Comparison of ENCODE assay signal across 15 mouse cellular contexts in genomic region chr7:16633913-16634312, GRCm38 (mm10). TPM values are rescaled to one million over a fixed set of nuclear protein-coding genes. Genes with fewer than 3 reads are reported as not detected.
DNase-seq lines count a peak whose midpoint lies in the region; ATAC-seq and TF ChIP-seq lines count a peak whose summit lies in the region.
"Not testable (repeated sequence)": the region's sequence is repeated elsewhere in the genome, so short reads cannot be mapped to it uniquely, and the experiment has no call there.
"Had no signal": no experiment of that assay in that cellular context is flagged by ENCODE, and none has a peak within 500 bp of the region (broad histone marks: within the 10 kb centered on the region; RNA-seq: fewer than 3 reads in every experiment).

No protein-coding gene starts in this region.

- not testable (repeated sequence) for H3K9ac ChIP-seq in forebrain, embryonic 12.5 days; intestine, postnatal 0 days (ENCODE audit: low read depth, low read length); liver, embryonic 14.5 days (replicated peaks)

- 0 out of 2 replicates have a peak, but pooled peaks cover 16% of the 10 kb centered on the region for H3K27me3 ChIP-seq in forebrain, embryonic 12.5 days
- H3K27me3 ChIP-seq in hindbrain, embryonic 10.5 days (ENCODE audit: insufficient read depth, poor library complexity, severe bottlenecking); intestine, postnatal 0 days (replicated peaks; ENCODE audit: control insufficient read depth, insufficient read depth, low read length); liver, embryonic 14.5 days (ENCODE audit: control insufficient read depth, insufficient read depth, low read length); midbrain, embryonic 10.5 days (ENCODE audit: low read depth, poor library complexity, severe bottlenecking); splenic B cell, adult 2 months (ENCODE audit: control insufficient read depth, insufficient read depth, low read length, poor library complexity, severe bottlenecking): not testable (repeated sequence)

- H3K4me1 ChIP-seq in forebrain, embryonic 12.5 days; hindbrain, embryonic 10.5 days (replicated peaks); intestine, postnatal 0 days (replicated peaks; ENCODE audit: control insufficient read depth, insufficient read depth, low read length); liver, embryonic 14.5 days (replicated peaks; ENCODE audit: control insufficient read depth in 2 of 2, insufficient read depth in 2 of 2, low read length in 1 of 2); midbrain, embryonic 10.5 days: not testable (repeated sequence)

- not testable (repeated sequence) for H3K36me3 ChIP-seq in forebrain, embryonic 12.5 days (replicated peaks); hindbrain, embryonic 10.5 days; intestine, postnatal 0 days (ENCODE audit: control insufficient read depth, insufficient read depth); liver, embryonic 14.5 days (replicated peaks; ENCODE audit: control insufficient read depth, insufficient read depth, low read depth); midbrain, embryonic 10.5 days; splenic B cell, adult 2 months (ENCODE audit: control insufficient read depth, insufficient read depth, low read length, poor library complexity, severe bottlenecking)

- 15% methylated on average over 10 of the region's 10 CpGs for WGBS in forebrain, embryonic 12.5 days
- WGBS in hindbrain, embryonic 10.5 days, result 16% methylated on average over 10 of the region's 10 CpGs
- WGBS in intestine, postnatal 0 days, result 9% methylated on average over 9 of the region's 10 CpGs
- WGBS in liver, embryonic 14.5 days (ENCODE audit: insufficient replicate concordance), result 4% methylated on average over 10 of the region's 10 CpGs
- 20% methylated on average over 10 of the region's 10 CpGs for WGBS in midbrain, embryonic 10.5 days

- not testable (repeated sequence) for H3K4me3 ChIP-seq in forebrain, embryonic 12.5 days (replicated peaks); hindbrain, embryonic 10.5 days; intestine, postnatal 0 days (ENCODE audit: low read depth, low read length); liver, embryonic 14.5 days (ENCODE audit: insufficient read depth in 1 of 2, low read depth in 2 of 2, low read length in 2 of 2); midbrain, embryonic 10.5 days

- H3K4me2 ChIP-seq in forebrain, embryonic 12.5 days; intestine, postnatal 0 days (replicated peaks; ENCODE audit: low read depth): not testable (repeated sequence)
- 0 out of 2 replicates have a peak overlapping the region, but pooled peaks have one; percentile 15 for H3K4me2 ChIP-seq in liver, embryonic 14.5 days (ENCODE audit: low read depth)

- 0 out of 2 replicates have a peak, but pooled peaks have one; percentile 49 for ATAC-seq in forebrain, embryonic 12.5 days (ENCODE audit: low FRiP score)
- peak; percentile 41; the same call in 1 of the 2 replicates for ATAC-seq in intestine, postnatal 0 days
- peak; percentile 45; the same call in 1 of the 2 replicates for ATAC-seq in liver, embryonic 14.5 days (ENCODE audit: insufficient read depth)

- H3K9me3 ChIP-seq in forebrain, embryonic 12.5 days; hindbrain, embryonic 10.5 days; intestine, postnatal 0 days (ENCODE audit: control insufficient read depth); liver, embryonic 14.5 days (ENCODE audit: control insufficient read depth, low read length); midbrain, embryonic 10.5 days (replicated peaks): not testable (repeated sequence)

- TF ChIP-seq EP300 in liver, embryonic 14.5 days (IDR thresholded peaks at IDR 0.05; ENCODE audit: low read depth), result not testable (repeated sequence)

- H3K27ac ChIP-seq in forebrain, embryonic 12.5 days; hindbrain, embryonic 10.5 days; intestine, postnatal 0 days (ENCODE audit: low read depth, low read length); liver, embryonic 14.5 days; midbrain, embryonic 10.5 days (replicated peaks): not testable (repeated sequence)

- DNase-seq in 416B (ENCODE audit: low read depth), result peak; percentile 56
- peak; percentile 43 for DNase-seq in embryo, embryonic 10 days (ENCODE audit: low spot score)
- DNase-seq in hindbrain, embryonic 10.5 days (ENCODE audit: low spot score), result peak; percentile 14
- DNase-seq in liver, embryonic 14.5 days (ENCODE audit: low read depth in 3 of 3, low spot score in 3 of 3), result not testable (repeated sequence)
- peak; percentile 19 for DNase-seq in midbrain, embryonic 10.5 days (ENCODE audit: low spot score)
- DNase-seq in splenic B cell, adult 2 months (ENCODE audit: low read depth, low spot score), result peak; percentile 75

- not testable (repeated sequence) for TF ChIP-seq CTCF in intestine, postnatal 0 days (IDR thresholded peaks at IDR 0.05; ENCODE audit: low read depth); liver, embryonic 14.5 days (IDR thresholded peaks at IDR 0.05; ENCODE audit: low read depth)

RNA-seq across cellular contexts. Expression of gene Arhgap35, which starts 19.1 kb away (rescaled TPM):
- polyA plus RNA-seq in forebrain, embryonic 12.5 days (2016; fragmentation: Nextera tagmentation; extraction: Ambion mirVana), result 40.8 and 47.5 TPM in 2 replicates
- polyA plus RNA-seq in hindbrain, embryonic 10.5 days (2016; fragmentation: Nextera tagmentation; extraction: Ambion mirVana), result 28.0 and 29.6 TPM in 2 replicates
- polyA plus RNA-seq in intestine, postnatal 0 days (2015; fragmentation: Nextera tagmentation; extraction: Ambion mirVana), result 3.3 and 3.4 TPM in 2 replicates
- 2.1 and 2.3 TPM in 2 replicates for polyA plus RNA-seq in liver, embryonic 14.5 days (2012; rRNA removed)
- 2.0 and 2.2 TPM in 2 replicates for polyA plus RNA-seq in liver, embryonic 14.5 days (2014; fragmentation: Nextera tagmentation; extraction: Ambion mirVana)
- 25.4 and 31.0 TPM in 2 replicates for polyA plus RNA-seq in midbrain, embryonic 10.5 days (2016; fragmentation: Nextera tagmentation; extraction: Ambion mirVana)

RNA-seq across cellular contexts. Expression of gene Ceacam15, which starts 41.6 kb away (rescaled TPM):
- not detected in 2 replicates for polyA plus RNA-seq in forebrain, embryonic 12.5 days (2016; fragmentation: Nextera tagmentation; extraction: Ambion mirVana)
- polyA plus RNA-seq in hindbrain, embryonic 10.5 days (2016; fragmentation: Nextera tagmentation; extraction: Ambion mirVana), result not detected in 2 replicates
- polyA plus RNA-seq in intestine, postnatal 0 days (2015; fragmentation: Nextera tagmentation; extraction: Ambion mirVana), result not detected in 2 replicates
- polyA plus RNA-seq in liver, embryonic 14.5 days (2012; rRNA removed), result not detected in 2 replicates
- not detected in 2 replicates for polyA plus RNA-seq in liver, embryonic 14.5 days (2014; fragmentation: Nextera tagmentation; extraction: Ambion mirVana)
- polyA plus RNA-seq in midbrain, embryonic 10.5 days (2016; fragmentation: Nextera tagmentation; extraction: Ambion mirVana), result 0.10 TPM in 1 of 2 replicates, not detected in the other
- polyA plus RNA-seq: adrenal gland, adult 2 months; large intestine, adult 2 months; liver, adult 2 months; macrophage; neural tube, embryonic 15.5 days; small intestine, adult 2 months; stomach, embryonic 14.5 days had no signal
